Mouse (Mus musculus) kidney, postnatal 4 days (tissue): ENCODE measurements around the gene Gm19965.

Experiments used
- DNase-seq, 2 experiments: peaks; one replicate each; pipeline ENCODE4 v3.0.0; 2021; ENCODE audit warnings: mixed read lengths in 2 of 2

Gm19965 gene

DNA sequence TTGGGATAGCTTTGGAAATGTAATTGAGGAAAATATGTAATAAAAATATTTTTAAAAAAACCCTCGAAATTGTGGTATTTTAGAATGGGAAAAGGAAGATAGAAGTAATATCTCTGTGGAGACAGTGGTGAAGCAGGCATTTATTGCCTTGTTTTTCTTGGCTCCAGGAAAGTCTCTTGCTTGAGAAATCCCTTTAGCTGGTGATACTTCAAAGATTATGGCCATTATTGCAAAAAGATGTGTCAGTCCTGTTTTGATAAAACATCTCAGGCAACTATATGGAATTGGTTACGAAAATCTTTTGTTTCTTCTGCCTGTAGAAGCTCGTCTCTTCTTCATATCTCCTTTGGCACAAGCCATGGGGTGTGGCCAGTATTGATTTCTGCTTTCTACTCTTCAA, at the start of gene Gm19965:
Gene Gm19965 (plus strand): TSS at position 301 of the 400 bp plus-strand sequence.
- no peak for DNase-seq

GRCm38 (mm10) chr1:116782471-116782989, 20.3 kb upstream of the Gm19965 start:
- DNase-seq: no peak
